ENCODE assay signal across 8 mouse cellular contexts in genomic region chr6:37415034-37415433, GRCm38 (mm10). TPM values are rescaled to one million over a fixed set of nuclear protein-coding genes. Genes with fewer than 3 reads are reported as not detected.
DNase-seq lines count a peak whose midpoint lies in the region; ATAC-seq and TF ChIP-seq lines count a peak whose summit lies in the region.

No protein-coding gene starts in this region.

- peak; percentile 97 for DNase-seq in Muller cell, postnatal 12 days (ENCODE audit: inconsistent ontology term)
- peak; percentile 73 to 77 for DNase-seq in heart, postnatal 14 days
- peak; percentile 80 to 84 for DNase-seq in lung, adult 18-20 months
- no peak for DNase-seq in liver, postnatal 0 days
- no peak for DNase-seq in left cerebral cortex, adult 18-20 months (ENCODE audit: low spot score in 2 of 2)
- no peak for DNase-seq in right cerebral cortex, postnatal 14 days

- H3K36me3 ChIP-seq in embryonic facial prominence, embryonic 12.5 days: peaks cover 7% of the 10 kb centered on the region; the same call in 1 of the 2 replicates
- H3K36me3 ChIP-seq in liver, postnatal 0 days (replicated peaks; ENCODE audit: insufficient read depth, low read length): 0 out of 2 replicates have a peak, but pooled peaks cover 4% of the 10 kb centered on the region
- H3K36me3 ChIP-seq in midbrain, embryonic 15.5 days (replicated peaks): no peaks in the 10 kb centered on the region

- H3K9ac ChIP-seq in embryonic facial prominence, embryonic 12.5 days: no peak overlapping the region
- no peak overlapping the region for H3K9ac ChIP-seq in liver, postnatal 0 days (replicated peaks)
- no peak overlapping the region for H3K9ac ChIP-seq in midbrain, embryonic 15.5 days

- no peak for TF ChIP-seq CTCF in liver, postnatal 0 days (IDR thresholded peaks at IDR 0.05; ENCODE audit: low read depth)

- no peak overlapping the region for H3K4me2 ChIP-seq in embryonic facial prominence, embryonic 12.5 days (replicated peaks)
- H3K4me2 ChIP-seq in liver, postnatal 0 days (ENCODE audit: low read depth, low read length): no peak overlapping the region
- H3K4me2 ChIP-seq in midbrain, embryonic 15.5 days: no peak overlapping the region

- no peaks in the 10 kb centered on the region for H3K9me3 ChIP-seq in embryonic facial prominence, embryonic 12.5 days
- H3K9me3 ChIP-seq in liver, postnatal 0 days (ENCODE audit: low read length): no peaks in the 10 kb centered on the region
- H3K9me3 ChIP-seq in midbrain, embryonic 15.5 days: no peaks in the 10 kb centered on the region

- WGBS in embryonic facial prominence, embryonic 12.5 days: 48% methylated on average over 7 of the region's 7 CpGs
- 78% methylated on average over 7 of the region's 7 CpGs for WGBS in liver, postnatal 0 days (ENCODE audit: insufficient replicate concordance)
- 62% methylated on average over 7 of the region's 7 CpGs for WGBS in midbrain, embryonic 15.5 days

- peak overlapping the region; percentile 7 for H3K27ac ChIP-seq in embryonic facial prominence, embryonic 12.5 days
- H3K27ac ChIP-seq in liver, postnatal 0 days (ENCODE audit: low read depth): no peak overlapping the region
- no peak overlapping the region for H3K27ac ChIP-seq in midbrain, embryonic 15.5 days

- peaks cover 40% of the 10 kb centered on the region for H3K4me1 ChIP-seq in embryonic facial prominence, embryonic 12.5 days
- no peaks in the 10 kb centered on the region for H3K4me1 ChIP-seq in liver, postnatal 0 days (ENCODE audit: insufficient read depth)
- no peaks in the 10 kb centered on the region for H3K4me1 ChIP-seq in midbrain, embryonic 15.5 days

- no peak overlapping the region for H3K4me3 ChIP-seq in embryonic facial prominence, embryonic 12.5 days
- no peak overlapping the region for H3K4me3 ChIP-seq in liver, postnatal 0 days (ENCODE audit: low read depth, low read length)
- H3K4me3 ChIP-seq in midbrain, embryonic 15.5 days: no peak overlapping the region

- 0 out of 2 replicates have a peak, but pooled peaks have one; percentile 50 for ATAC-seq in embryonic facial prominence, embryonic 12.5 days (ENCODE audit: insufficient number of reproducible peaks, insufficient read depth, low FRiP score, low TSS enrichment)
- ATAC-seq in liver, postnatal 0 days: no peak
- no peak for ATAC-seq in midbrain, embryonic 15.5 days (replicated peaks)

- no peaks in the 10 kb centered on the region for H3K27me3 ChIP-seq in embryonic facial prominence, embryonic 12.5 days
- H3K27me3 ChIP-seq in liver, postnatal 0 days (ENCODE audit: insufficient read depth, low read length): no peaks in the 10 kb centered on the region
- H3K27me3 ChIP-seq in midbrain, embryonic 15.5 days (replicated peaks): no peaks in the 10 kb centered on the region

- TF ChIP-seq EP300 in liver, postnatal 0 days (IDR thresholded peaks at IDR 0.05; ENCODE audit: low read depth): no peak

- intact Hi-C loops in heart, postnatal 14 days (cut with DNase I): no loop called here

RNA-seq across cellular contexts. Expression of gene Creb3l2, which starts 26.9 kb away (rescaled TPM):
- 24.9 and 25.6 TPM in 2 replicates for polyA plus RNA-seq in embryonic facial prominence, embryonic 12.5 days (2016; fragmentation: Nextera tagmentation; extraction: Ambion mirVana)
- total RNA-seq in heart, postnatal 14 days (2021): 10 to 100 TPM; 27.4 to 29.5 TPM
- 2.1 TPM in 2 replicates for polyA plus RNA-seq in liver, postnatal 0 days (2015; fragmentation: Nextera tagmentation; extraction: Ambion mirVana)
- 1 to 10 TPM; 6.9 to 7.0 TPM for total RNA-seq in left cerebral cortex, adult 18-20 months (2021)
- 3.2 and 3.3 TPM in 2 replicates for polyA plus RNA-seq in midbrain, embryonic 15.5 days (2015; fragmentation: Nextera tagmentation; extraction: Ambion mirVana)

Comparison
In these comparisons a context has a peak if more than half of its experiments do, and no peak if none do; other contexts are left out.
1. DNase-seq: peak in Muller cell, postnatal 12 days (single experiment), heart, postnatal 14 days (2 of 2) and lung, adult 18-20 months (2 of 2); none in liver, postnatal 0 days (single experiment), left cerebral cortex, adult 18-20 months (0 of 2) and right cerebral cortex, postnatal 14 days (single experiment).